Mouse (Mus musculus): ENCODE data around the gene Foxn2.

Gene Foxn2

GRCm38 (mm10) chr17:88493551-88493950 is 53.0 kb downstream of the Foxn2 start:
- no peak for DNase-seq (ENCODE audit: low read depth, low spot score)

GRCm38 (mm10) chr17:88494121-88494771 is 53.7 kb downstream of the Foxn2 start:
- DNase-seq (ENCODE audit: low read depth, low spot score): no peak

GRCm38 (mm10) chr17:88494772-88495132 is 54.2 kb downstream of the Foxn2 start:
- no peak for DNase-seq (ENCODE audit: low read depth, low spot score)

- DNase-seq (ENCODE audit: low read depth, low spot score): no peak
These were observed 57.7 kb downstream of the Foxn2 start for GRCm38 (mm10) chr17:88498090-88498682.

GRCm38 (mm10) chr17:88504056-88504455 is 63.5 kb downstream of the Foxn2 start:
- DNase-seq (ENCODE audit: low read depth, low spot score): no peak

- no peak for DNase-seq (ENCODE audit: low read depth, low spot score)
These were observed 64.8 kb downstream of the Foxn2 start for GRCm38 (mm10) chr17:88505275-88505723.

GRCm38 (mm10) chr17:88505941-88506340 is 65.4 kb downstream of the Foxn2 start:
- no peak for DNase-seq (ENCODE audit: low read depth, low spot score)

- DNase-seq (ENCODE audit: low read depth, low spot score): no peak
These were observed 66.9 kb downstream of the Foxn2 start for GRCm38 (mm10) chr17:88507376-88507775.

GRCm38 (mm10) chr17:88508846-88509508 is 68.5 kb downstream of the Foxn2 start:
- DNase-seq (ENCODE audit: low read depth, low spot score): peak; percentile 48

- DNase-seq (ENCODE audit: low read depth, low spot score): no peak
These were observed 69.5 kb downstream of the Foxn2 start for GRCm38 (mm10) chr17:88509999-88510398.

- DNase-seq (ENCODE audit: low read depth, low spot score): peak; percentile 45
These were observed 70.6 kb downstream of the Foxn2 start for GRCm38 (mm10) chr17:88511095-88511551.

- DNase-seq (ENCODE audit: low read depth, low spot score): no peak
These were observed 76.0 kb downstream of the Foxn2 start for GRCm38 (mm10) chr17:88516477-88516876.

GRCm38 (mm10) chr17:88527781-88528180 is 87.3 kb downstream of the Foxn2 start:
- DNase-seq (ENCODE audit: low read depth, low spot score): no peak

GRCm38 (mm10) chr17:88529519-88530235 is 89.2 kb downstream of the Foxn2 start, which contains the start of gene Ppp1r21:
Gene Ppp1r21 (plus strand): TSS chr17:88530118.
- peak; percentile 93 for DNase-seq (ENCODE audit: low read depth, low spot score)

GRCm38 (mm10) chr17:88530236-88530619 is 89.7 kb downstream of the Foxn2 start:
- no peak for DNase-seq (ENCODE audit: low read depth, low spot score)

GRCm38 (mm10) chr17:88530667-88531066 is 90.2 kb downstream of the Foxn2 start:
- no peak for DNase-seq (ENCODE audit: low read depth, low spot score)

GRCm38 (mm10) chr17:88531176-88531575 is 90.7 kb downstream of the Foxn2 start:
- no peak for DNase-seq (ENCODE audit: low read depth, low spot score)

GRCm38 (mm10) chr17:88537842-88538430 is 97.4 kb downstream of the Foxn2 start:
- no peak for DNase-seq (ENCODE audit: low read depth, low spot score)
